Mouse (Mus musculus): Measurements from ENCODE around the gene Adtrp.

DNA sequence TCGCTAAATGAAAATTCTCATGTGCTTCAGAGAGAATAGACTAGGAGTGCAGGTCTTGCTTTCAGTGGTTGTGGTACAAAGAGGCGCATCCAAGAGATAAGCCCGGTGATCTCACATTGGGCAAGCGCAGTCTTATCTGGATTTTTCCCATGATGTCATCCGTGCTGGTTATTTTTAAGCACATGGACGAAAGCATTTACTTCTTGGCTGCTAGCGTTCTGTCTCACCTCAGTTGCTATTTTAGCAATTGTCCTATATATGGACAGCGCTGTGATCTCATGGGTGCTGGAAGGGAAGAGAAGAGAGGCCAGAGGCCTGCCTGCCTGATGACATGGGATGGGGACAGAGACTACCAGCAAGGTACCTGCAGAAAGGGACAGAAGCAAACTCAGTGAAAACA is 117.8 kb downstream of the Adtrp start:
- TF ChIP-seq FLI1 (IDR thresholded peaks at IDR 0.05; ENCODE audit: low read length) (no peak), GATA1 (IDR thresholded peaks at IDR 0.05; ENCODE audit: borderline replicate concordance, low read length) (no peak)
